Mouse (Mus musculus) olfactory bulb, adult 2 months (tissue): Measurements from ENCODE around the gene Yeats4.

Experiments used
- CTCF ChIP-seq: fragments of 200-500 bp; IDR thresholded peaks from 2 replicates; pipeline ENCODE4 v1.5.1; 2012; ENCODE audit warnings: low read depth, mild to moderate bottlenecking, low read length, moderate library complexity; ENCODE audit not compliant: insufficient read depth
- POLR2A ChIP-seq: fragments of 200-500 bp; IDR thresholded peaks from 2 replicates; pipeline ENCODE4 v1.6.1; 2012; ENCODE audit warnings: mild to moderate bottlenecking, low read depth, low read length, moderate library complexity; ENCODE audit not compliant: insufficient read depth

DNA sequence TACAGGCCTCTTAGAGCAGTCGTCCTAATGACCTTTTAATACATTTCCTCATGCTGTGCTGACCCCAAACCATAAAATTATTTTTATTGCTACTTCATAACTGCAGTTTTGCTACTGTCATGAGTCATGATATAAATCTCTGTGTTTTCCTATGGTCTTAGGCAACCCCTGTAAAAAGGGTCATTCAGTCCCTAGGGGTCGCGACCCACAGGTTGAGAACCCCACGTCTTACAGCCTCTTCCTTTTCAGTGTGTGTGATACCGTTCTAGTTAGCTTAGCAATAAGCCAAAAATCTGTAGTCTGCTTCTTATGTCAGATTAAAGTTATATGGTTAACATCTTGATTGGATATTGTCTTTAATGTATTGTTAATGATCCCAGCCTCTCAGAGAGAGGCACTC is 30.9 kb downstream of the Yeats4 start:
- TF ChIP-seq CTCF, result no peak
- TF ChIP-seq POLR2A, result no peak
